Mouse (Mus musculus) cortical plate, adult 2 months (tissue): ENCODE data around the gene Susd1. TPM values are rescaled to one million over a fixed set of nuclear protein-coding genes. Genes with fewer than 3 reads are reported as not detected.

Experiments used
- H3K27ac ChIP-seq: fragments of 200-500 bp; 2 replicates; pipeline ENCODE4 v1.5.1; 2012; ENCODE audit warnings: low read length, control low read depth, inconsistent platforms; ENCODE audit not compliant: insufficient read depth
- H3K4me1 ChIP-seq: fragments of 200-500 bp; 2 replicates; pipeline ENCODE4 v1.6.1; 2011; ENCODE audit warnings: low read length; ENCODE audit not compliant: control insufficient read depth, insufficient read depth
- H3K4me3 ChIP-seq: fragments of 200-500 bp; 2 replicates; pipeline ENCODE4 v1.5.1; 2011; ENCODE audit warnings: mild to moderate bottlenecking, low read length, control low read depth; ENCODE audit not compliant: insufficient read depth
- CTCF ChIP-seq: fragments of 200-500 bp; IDR thresholded peaks from 2 replicates; pipeline ENCODE4 v1.5.1; 2011; ENCODE audit warnings: mild to moderate bottlenecking, control low read depth, low read length; ENCODE audit not compliant: insufficient read depth; ENCODE audit errors: extremely low read depth
- POLR2A ChIP-seq: fragments of 200-500 bp; IDR thresholded peaks from 2 replicates; pipeline ENCODE4 v1.6.1; 2011; ENCODE audit warnings: mild to moderate bottlenecking, low read length, control low read depth; ENCODE audit not compliant: insufficient read depth; ENCODE audit errors: extremely low read depth
- polyA plus RNA-seq: library from polyadenylated mRNA; depleted of rRNA; stranded (reverse); fragments of >200 nt; gene quantifications from 2 replicates; pipeline ENCODE4 v1.2.3, GENCODE M21; 2012; rRNA removed

The Susd1 gene
- 11.8 and 12.8 TPM in 2 replicates for polyA plus RNA-seq

- Histone ChIP-seq H3K4me3 (peak within 1 kb of the TSS; percentile 58), H3K27ac (no peak within 1 kb of the TSS), H3K4me1 (no peaks in the 10 kb centered on the region)
- TF ChIP-seq POLR2A, result no peak
Observed at GRCm38 (mm10) chr4:59437990-59438854, at the start of gene Susd1. TSS of gene Susd1 (minus strand) at chr4:59438633.

- Histone ChIP-seq H3K4me1 (no peaks in the 10 kb centered on the region), H3K4me3 (no peak overlapping the region), H3K27ac (no peak overlapping the region)
- TF ChIP-seq CTCF (no peak), POLR2A (no peak)
Observed at GRCm38 (mm10) chr4:59471306-59471705, 32.9 kb upstream of the Susd1 start.

GRCm38 (mm10) chr4:59465449-59465848 is 27.0 kb upstream of the Susd1 start:
- Histone ChIP-seq H3K4me1 (no peaks in the 10 kb centered on the region), H3K4me3 (no peak overlapping the region), H3K27ac (no peak overlapping the region)
- TF ChIP-seq CTCF (no peak), POLR2A (no peak)

GRCm38 (mm10) chr4:59464661-59465060 is 26.2 kb upstream of the Susd1 start:
- TF ChIP-seq POLR2A (no peak), CTCF (no peak)
- Histone ChIP-seq H3K4me3 (no peak overlapping the region), H3K27ac (no peak overlapping the region)

GRCm38 (mm10) chr4:59462494-59462893 is 24.1 kb upstream of the Susd1 start:
- H3K27ac ChIP-seq, result no peak overlapping the region
- H3K4me1 ChIP-seq, result no peaks in the 10 kb centered on the region
- TF ChIP-seq CTCF (no peak), POLR2A (no peak)
- H3K4me3 ChIP-seq, result no peak overlapping the region

More at GRCm38 (mm10) chr4:59464661-59465060, 26.2 kb upstream of the Susd1 start:
- no peaks in the 10 kb centered on the region for H3K4me1 ChIP-seq

GRCm38 (mm10) chr4:59461116-59461727 is 22.8 kb upstream of the Susd1 start:
- TF ChIP-seq POLR2A, result no peak
- TF ChIP-seq CTCF, result no peak
- H3K4me3 ChIP-seq, result no peak overlapping the region
- H3K4me1 ChIP-seq, result no peaks in the 10 kb centered on the region
- H3K27ac ChIP-seq, result no peak overlapping the region

GRCm38 (mm10) chr4:59459216-59459955 is 21.0 kb upstream of the Susd1 start:
- Histone ChIP-seq H3K27ac (no peak overlapping the region), H3K4me1 (no peaks in the 10 kb centered on the region), H3K4me3 (no peak overlapping the region)
- TF ChIP-seq CTCF (no peak), POLR2A (no peak)

- no peak overlapping the region for H3K4me3 ChIP-seq
- H3K27ac ChIP-seq, result no peak overlapping the region
- H3K4me1 ChIP-seq, result no peaks in the 10 kb centered on the region
- no peak for TF ChIP-seq POLR2A
- TF ChIP-seq CTCF, result no peak
Observed at GRCm38 (mm10) chr4:59457941-59458340, 19.5 kb upstream of the Susd1 start.

GRCm38 (mm10) chr4:59457091-59457490 is 18.7 kb upstream of the Susd1 start:
- Histone ChIP-seq H3K4me1 (no peaks in the 10 kb centered on the region), H3K27ac (no peak overlapping the region), H3K4me3 (no peak overlapping the region)
- TF ChIP-seq POLR2A (no peak), CTCF (no peak)

GRCm38 (mm10) chr4:59455465-59455864 is 17.0 kb upstream of the Susd1 start:
- TF ChIP-seq CTCF, result no peak
- no peak for TF ChIP-seq POLR2A
- no peak overlapping the region for H3K27ac ChIP-seq
- H3K4me3 ChIP-seq, result no peak overlapping the region
- H3K4me1 ChIP-seq, result no peaks in the 10 kb centered on the region
